Mouse (Mus musculus) kidney, adult 2 months (tissue): Measurements from ENCODE around the gene Ets2.
"Not testable (repeated sequence)": the region's sequence is repeated elsewhere in the genome, so short reads cannot be mapped to it uniquely, and the experiment has no call there.

Experiments used
- CTCF ChIP-seq: fragments of 200-500 bp; conservative IDR thresholded peaks from 2 replicates; pipeline ENCODE4 v1.5.1; 2011; ENCODE audit warnings: low read depth, mild to moderate bottlenecking, control low read depth, low read length, moderate library complexity, mixed read lengths; ENCODE audit not compliant: insufficient read depth, insufficient read length
- POLR2A ChIP-seq: fragments of 200-500 bp; IDR thresholded peaks from one replicate; pipeline ENCODE4 v1.6.1; 2011; ENCODE audit warnings: low read depth, low read length, control low read depth

GRCm38 (mm10) chr16:95713077-95713476 is 11.2 kb downstream of the Ets2 start:
- not testable (repeated sequence) for TF ChIP-seq POLR2A, CTCF
